Mouse (Mus musculus) lung, postnatal 10 days (tissue): ENCODE measurements around the gene Ckap5.

ENCODE experiments used
- DNase-seq: peaks from one replicate; pipeline ENCODE4 v3.0.0; 2021

Gene Ckap5

GRCm38 (mm10) chr2:91628171-91628570 lies 101.6 kb downstream of the Ckap5 start:
- DNase-seq = no peak

GRCm38 (mm10) chr2:91629682-91630081 lies 103.1 kb downstream of the Ckap5 start:
- DNase-seq = no peak

DNA sequence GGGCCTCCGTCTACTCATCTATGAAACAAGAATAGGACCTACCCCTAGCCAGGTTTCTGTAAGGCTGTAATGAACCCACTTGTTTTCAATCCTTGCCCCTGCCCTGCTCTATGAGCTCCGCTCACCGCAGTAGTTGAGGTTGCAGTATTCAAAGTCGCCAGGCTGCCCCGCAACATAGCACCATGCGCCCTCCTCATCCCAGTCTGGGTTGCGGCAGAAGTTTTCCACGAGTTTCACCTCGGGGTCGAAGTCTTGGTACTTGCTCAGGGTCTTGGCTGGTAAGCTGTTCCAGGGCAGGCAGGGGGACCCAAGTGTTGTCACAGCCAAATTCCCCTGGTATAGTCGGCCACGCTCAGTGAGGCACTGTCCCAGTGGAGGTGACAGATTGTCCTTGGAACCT lies 103.8 kb downstream of the Ckap5 start:
- DNase-seq = no peak

DNA sequence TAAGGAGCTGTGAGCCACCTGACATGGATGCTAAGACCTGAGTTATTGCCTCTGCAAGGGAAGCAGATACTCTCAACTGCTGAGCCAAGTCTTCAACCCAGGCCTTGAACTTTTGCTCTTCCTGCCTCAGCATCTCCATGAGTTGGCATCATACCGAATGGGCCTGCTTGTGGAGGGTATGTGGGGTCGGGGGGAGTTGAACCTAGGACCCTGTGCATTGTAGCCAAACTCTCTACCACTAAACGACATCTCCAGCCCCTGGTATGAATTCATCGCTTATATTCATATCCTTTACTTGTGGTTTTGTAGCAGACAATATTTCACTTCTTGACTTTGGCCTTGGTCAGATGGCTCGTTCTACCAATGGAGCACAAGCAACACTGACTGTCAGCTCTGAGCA lies 105.3 kb downstream of the Ckap5 start:
- no peak for DNase-seq

DNA sequence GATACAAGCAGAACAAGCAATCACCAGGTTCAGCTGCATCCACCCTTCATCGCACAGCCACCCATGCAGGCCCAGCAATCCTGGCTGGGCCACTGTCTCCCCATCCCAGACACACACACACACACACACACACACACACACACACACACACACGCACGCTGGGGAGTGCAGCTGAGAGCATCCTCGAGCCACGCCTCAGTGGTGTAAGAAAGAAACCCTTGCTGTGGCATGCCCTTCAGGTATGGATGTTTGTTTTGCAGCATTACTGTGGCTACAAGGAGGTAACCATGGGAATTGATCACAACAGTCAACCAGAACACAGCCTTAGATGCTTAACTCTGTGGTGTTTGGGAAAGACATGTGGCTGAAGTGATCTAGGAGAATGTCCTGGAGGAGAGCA lies 105.8 kb downstream of the Ckap5 start:
- no peak for DNase-seq

GRCm38 (mm10) chr2:91633334-91633977 lies 106.9 kb downstream of the Ckap5 start:
- DNase-seq = no peak

DNA sequence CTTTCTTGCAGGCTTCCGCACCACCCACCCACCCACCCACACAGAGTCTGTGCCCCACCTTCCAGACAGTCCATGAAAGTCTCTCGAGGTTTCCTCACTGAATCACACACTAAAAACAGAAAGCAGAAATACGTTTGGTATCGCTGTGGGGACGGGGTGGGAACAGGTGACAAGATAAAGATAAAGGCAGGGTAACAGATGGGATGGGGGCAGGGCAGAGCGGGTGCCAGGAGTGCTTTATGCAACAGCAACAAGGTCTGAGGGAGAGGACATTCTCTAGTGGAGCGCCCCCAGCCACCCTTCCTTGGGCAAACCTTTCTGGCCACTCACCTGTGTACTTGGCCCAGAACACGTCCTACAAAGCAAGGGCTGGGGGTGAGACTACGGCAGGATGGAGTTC lies 108.3 kb downstream of the Ckap5 start:
- no peak for DNase-seq

- no peak for DNase-seq
Measured at GRCm38 (mm10) chr2:91635486-91635885, 108.9 kb downstream of the Ckap5 start.

DNA sequence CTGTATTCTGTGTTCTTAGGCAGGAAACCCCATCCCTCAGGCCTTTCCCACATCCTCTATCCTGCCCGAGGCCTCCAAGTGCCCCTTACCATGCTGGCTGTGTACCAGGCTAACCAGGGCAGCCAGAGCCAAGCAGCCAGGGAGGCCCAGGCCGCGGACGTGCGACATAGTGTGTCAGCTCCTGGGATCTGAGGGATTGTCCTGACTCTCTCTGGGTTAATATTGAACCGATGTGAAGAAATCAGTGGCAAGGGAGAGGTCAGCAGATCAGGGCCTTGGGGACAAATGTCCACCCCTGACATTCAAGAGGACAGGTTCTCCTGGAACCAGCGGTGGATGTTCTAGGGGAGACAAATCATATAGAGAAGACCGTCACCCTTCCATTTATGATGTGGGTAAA lies 109.7 kb downstream of the Ckap5 start, which contains the start of gene F2:
Gene F2 (minus strand): TSS at position 186 of the 400 bp plus-strand sequence.
- DNase-seq = no peak

GRCm38 (mm10) chr2:91636727-91637338 lies 110.3 kb downstream of the Ckap5 start:
- DNase-seq = no peak

DNA sequence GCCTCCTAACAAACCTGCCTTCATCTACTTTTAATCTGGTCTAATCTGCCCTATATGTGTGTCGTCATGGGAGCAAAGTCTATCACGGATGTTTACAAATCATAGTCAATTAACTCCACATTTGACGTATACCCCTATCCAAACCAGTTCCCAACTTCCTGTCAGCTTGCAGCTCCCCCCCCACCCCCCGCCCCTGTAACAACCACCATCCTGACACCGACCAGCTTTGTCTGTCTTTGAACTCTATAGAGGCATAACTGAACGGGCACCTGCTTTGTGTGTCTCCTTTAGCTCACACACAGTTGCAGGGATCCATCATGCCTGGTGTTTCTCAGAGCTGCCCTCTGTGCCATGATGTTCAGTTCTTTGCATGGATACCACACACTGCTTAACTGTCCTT lies 112.4 kb downstream of the Ckap5 start:
- DNase-seq = no peak

DNA sequence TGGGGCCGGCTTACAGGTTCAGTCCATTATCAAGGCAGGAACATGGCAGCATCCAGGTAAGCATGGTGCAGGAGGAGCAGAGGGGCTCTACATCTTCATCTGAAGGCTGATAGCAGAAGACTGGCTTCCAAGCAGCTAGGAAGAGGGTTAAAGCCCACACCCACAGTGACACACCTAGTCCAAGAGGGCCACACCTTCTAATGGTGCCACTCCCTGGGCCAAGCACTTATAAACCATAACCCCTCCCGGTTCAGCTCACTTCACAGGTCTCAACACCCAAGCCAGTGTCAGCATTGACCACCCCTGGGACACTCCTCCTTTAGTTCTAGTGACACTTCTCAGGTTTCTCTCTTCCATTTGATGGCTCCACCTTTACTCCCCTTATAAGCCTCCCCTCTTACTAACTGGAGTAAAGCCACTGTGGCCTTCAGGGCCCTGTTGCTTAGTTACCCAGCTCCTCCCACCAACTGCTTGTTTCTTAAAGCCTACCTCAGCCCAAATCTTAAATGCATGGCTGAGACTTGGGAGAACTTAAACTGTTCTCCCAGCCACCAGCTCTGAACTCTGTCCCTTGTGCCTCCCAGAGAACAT lies 116.4 kb downstream of the Ckap5 start:
- DNase-seq = no peak

DNA sequence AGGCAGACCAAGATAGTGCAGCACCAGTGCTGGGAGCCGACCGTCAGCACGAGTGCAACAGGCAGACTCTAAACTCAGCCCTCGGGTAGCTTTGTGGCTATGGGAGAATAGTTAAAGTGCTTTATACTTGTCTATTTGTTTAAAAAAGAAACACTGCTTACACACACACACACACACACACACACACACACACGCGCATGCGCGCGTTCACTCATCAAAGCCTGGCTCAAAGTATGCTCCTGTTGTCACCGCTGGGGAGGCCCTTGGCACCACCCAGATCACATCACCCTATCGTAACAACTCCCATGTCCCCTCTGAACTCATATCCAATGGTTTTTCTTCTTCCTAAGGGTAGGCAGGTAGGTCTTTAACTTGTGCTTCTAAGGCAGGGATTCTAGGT lies 117.5 kb downstream of the Ckap5 start:
- no peak for DNase-seq

- no peak for DNase-seq
Measured at GRCm38 (mm10) chr2:91645354-91645753, 118.8 kb downstream of the Ckap5 start.

GRCm38 (mm10) chr2:91645811-91646210 lies 119.2 kb downstream of the Ckap5 start:
- no peak for DNase-seq

DNA sequence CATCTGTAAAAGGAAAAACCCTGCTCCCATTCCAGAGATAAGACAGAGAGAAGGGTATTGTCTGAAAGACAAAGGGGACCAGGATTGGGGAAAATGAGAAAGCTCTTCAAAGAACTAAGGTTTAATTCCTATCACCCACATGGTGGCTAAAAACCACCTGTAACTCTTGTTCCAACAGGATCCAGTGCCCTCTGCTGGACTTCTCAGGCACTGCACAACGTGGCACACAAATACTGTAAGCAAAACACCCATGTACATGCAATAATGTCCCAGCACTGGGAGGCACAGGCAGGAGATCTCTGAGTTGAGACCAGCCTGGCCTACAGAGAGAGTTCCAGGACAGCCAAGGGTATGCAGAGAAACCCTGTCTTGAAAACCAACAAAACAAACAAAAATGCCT lies 120.2 kb downstream of the Ckap5 start:
- DNase-seq = peak; percentile 63

- no peak for DNase-seq
Measured at GRCm38 (mm10) chr2:91649152-91649551, 122.6 kb downstream of the Ckap5 start.

- DNase-seq = peak; percentile 99
Measured at GRCm38 (mm10) chr2:91649553-91650359, 123.2 kb downstream of the Ckap5 start, which contains the start of the genes Zfp408 and Arhgap1. Zfp408 (minus strand) TSS chr2:91649791. Arhgap1 (plus strand) TSS chr2:91649860.

- DNase-seq = no peak
Measured at GRCm38 (mm10) chr2:91650360-91650995, 123.9 kb downstream of the Ckap5 start.

DNA sequence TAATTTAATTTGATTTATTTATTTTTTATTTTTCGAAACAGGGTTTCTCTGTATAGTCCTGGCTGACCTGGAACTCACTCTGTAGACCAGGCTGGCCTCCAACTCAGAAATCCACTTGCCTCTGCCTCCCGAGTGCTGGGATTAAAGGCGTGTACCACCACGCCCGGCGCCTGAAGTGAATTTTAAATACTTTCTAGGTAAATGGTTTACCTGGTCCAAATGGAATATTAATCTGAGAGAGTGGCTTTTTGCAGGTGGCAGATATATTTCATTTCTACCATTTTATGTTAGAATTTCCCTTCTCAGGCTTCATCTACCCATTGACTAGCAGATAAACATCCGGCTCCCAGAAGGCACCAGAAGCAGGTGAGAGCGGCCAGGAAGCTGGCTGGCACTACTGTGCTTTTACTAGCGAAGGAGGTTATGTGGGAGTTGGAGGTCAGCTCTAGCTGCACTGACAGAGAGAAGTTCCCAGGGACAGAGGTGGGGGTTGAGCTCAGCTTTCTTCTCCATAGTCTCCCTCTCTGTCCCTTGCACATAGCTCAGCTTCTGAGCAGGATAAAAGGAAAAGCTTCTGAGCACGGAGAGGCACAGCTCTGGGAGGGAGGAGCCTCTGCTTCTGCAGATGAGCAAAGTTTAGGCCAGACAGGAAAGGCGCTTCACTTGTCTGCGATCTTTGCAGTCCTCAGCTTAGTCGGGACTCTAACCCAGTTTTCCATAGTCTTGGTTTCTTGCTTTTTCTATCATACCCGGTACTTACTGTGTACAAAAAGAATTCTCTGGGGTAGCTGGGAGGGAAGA lies 125.1 kb downstream of the Ckap5 start:
- DNase-seq = no peak

- no peak for DNase-seq
Measured at GRCm38 (mm10) chr2:91652863-91653262, 126.3 kb downstream of the Ckap5 start.

DNA sequence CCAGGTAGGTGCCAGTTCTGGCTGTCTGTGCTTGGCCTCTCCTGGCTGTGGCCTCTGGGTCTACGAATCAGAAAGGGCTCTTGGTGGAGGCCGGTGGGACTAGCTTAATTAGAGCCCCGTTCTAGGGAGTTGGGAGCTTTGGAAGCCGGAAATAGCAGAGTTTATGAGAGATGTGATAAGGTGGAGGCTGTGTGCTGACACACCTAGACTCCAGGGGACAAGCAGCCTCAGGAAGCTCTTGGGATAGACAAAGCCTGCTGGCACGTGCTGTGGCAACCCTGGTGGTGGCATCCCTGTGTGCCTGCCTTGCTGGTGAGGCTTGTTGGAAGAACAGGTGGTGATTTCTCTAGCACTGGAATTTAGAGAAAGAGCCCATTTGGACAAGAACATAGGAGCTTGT lies 128.8 kb downstream of the Ckap5 start:
- no peak for DNase-seq
